Mouse (Mus musculus): Measurements from ENCODE around the gene Kcnq1. TPM values are rescaled to one million over a fixed set of nuclear protein-coding genes. Genes with fewer than 3 reads are reported as not detected.

The Kcnq1 gene
- total and polyA plus RNA-seq, 3 experiments = 0.63 to 0.96 TPM; not detected in 1

DNA sequence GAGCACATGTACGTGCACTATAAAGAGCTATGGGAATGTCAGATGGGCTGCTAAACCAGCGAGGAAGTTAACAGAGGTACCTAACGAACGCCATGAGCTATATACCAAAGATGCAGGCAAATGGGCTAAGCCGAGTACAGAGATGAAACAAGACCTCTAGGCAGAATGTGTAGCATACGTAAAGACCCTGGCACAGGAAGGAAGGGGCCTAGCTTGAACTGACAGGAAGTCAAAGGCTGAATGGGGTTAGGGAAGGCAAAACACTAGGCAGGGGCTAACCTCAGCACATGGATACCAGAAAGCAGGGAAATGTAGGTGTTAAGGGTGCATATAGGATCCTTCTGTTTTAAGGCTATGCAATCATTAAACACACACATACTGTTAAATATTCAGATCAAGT is 298.1 kb downstream of the Kcnq1 start:
- no peak overlapping the region for H3K27ac ChIP-seq (ENCODE audit: control insufficient read depth, low read depth, low read length)
- TF ChIP-seq ELF1 (IDR thresholded peaks at IDR 0.05; ENCODE audit: low read depth, low read length) (no peak), MAFK (IDR thresholded peaks at IDR 0.05; ENCODE audit: borderline replicate concordance, low read depth, low read length) (no peak), CHD2 (IDR thresholded peaks at IDR 0.05; ENCODE audit: low read length) (no peak), SIN3A (IDR thresholded peaks at IDR 0.05; ENCODE audit: low read length) (no peak), POLR2AphosphoS2 (IDR thresholded peaks at IDR 0.05; ENCODE audit: low read length) (no peak), MAX (IDR thresholded peaks at IDR 0.05; ENCODE audit: low read length) (no peak), MXI1 (IDR thresholded peaks at IDR 0.05; ENCODE audit: low read depth, low read length) (no peak), SMC3 (IDR thresholded peaks at IDR 0.05; ENCODE audit: low read depth, low read length) (no peak), TBP (IDR thresholded peaks at IDR 0.05; ENCODE audit: low read depth, low read length) (no peak), USF2 (IDR thresholded peaks at IDR 0.05; ENCODE audit: borderline replicate concordance in 1 of 2, insufficient read depth in 1 of 2, low read depth in 1 of 2, low read length in 2 of 2) (no peak), ZC3H11A (IDR thresholded peaks at IDR 0.05; ENCODE audit: low read depth, low read length) (no peak), CHD1 (IDR thresholded peaks at IDR 0.05; ENCODE audit: low read depth, low read length) (no peak), KAT2A (conservative IDR thresholded peaks at IDR 0.05; ENCODE audit: low read depth, low read length) (no peak), E2F4 (IDR thresholded peaks at IDR 0.05; ENCODE audit: borderline replicate concordance, low read depth, low read length) (no peak), MEF2A (IDR thresholded peaks at IDR 0.05; ENCODE audit: extremely low read depth, insufficient replicate concordance, low read depth, low read length, poor library complexity, severe bottlenecking) (no peak), BHLHE40 (IDR thresholded peaks at IDR 0.05; ENCODE audit: borderline replicate concordance, low read depth, low read length) (no peak), CTCF (IDR thresholded peaks at IDR 0.05 in 2 of 3, conservative IDR thresholded peaks at IDR 0.05 in 1 of 3; ENCODE audit: control insufficient read depth in 1 of 3, insufficient read depth in 1 of 3, low read depth in 2 of 3, low read length in 3 of 3, poor library complexity in 1 of 3, severe bottlenecking in 1 of 3) (no peak)
- no peaks in the 10 kb centered on the region for H3K36me3 ChIP-seq (ENCODE audit: control insufficient read depth in 1 of 2, insufficient read depth in 2 of 2, low read length in 2 of 2)
- no peaks in the 10 kb centered on the region for H3K4me1 ChIP-seq (ENCODE audit: control insufficient read depth in 1 of 2, insufficient read depth in 2 of 2, low read length in 2 of 2)
- no peaks in the 10 kb centered on the region for H3K9me3 ChIP-seq (replicated peaks; ENCODE audit: insufficient read depth, low read length)
- peaks cover 4 to 8% of the 10 kb centered on the region in 2 experiments for H3K27me3 ChIP-seq (ENCODE audit: control insufficient read depth in 1 of 2, insufficient read depth in 2 of 2, low read length in 2 of 2)
- no peak overlapping the region for H3K9ac ChIP-seq (ENCODE audit: control insufficient read depth, low read depth, low read length, poor library complexity, severe bottlenecking)
- no peak overlapping the region for H3K4me3 ChIP-seq (ENCODE audit: control insufficient read depth in 1 of 2, insufficient read depth in 1 of 2, low read depth in 2 of 2, low read length in 2 of 2)
- H3K79me2 ChIP-seq (ENCODE audit: control insufficient read depth, insufficient read depth, low read length, poor library complexity) = no peaks in the 10 kb centered on the region
- no peak for DNase-seq (ENCODE audit: low read depth, low spot score)

DNA sequence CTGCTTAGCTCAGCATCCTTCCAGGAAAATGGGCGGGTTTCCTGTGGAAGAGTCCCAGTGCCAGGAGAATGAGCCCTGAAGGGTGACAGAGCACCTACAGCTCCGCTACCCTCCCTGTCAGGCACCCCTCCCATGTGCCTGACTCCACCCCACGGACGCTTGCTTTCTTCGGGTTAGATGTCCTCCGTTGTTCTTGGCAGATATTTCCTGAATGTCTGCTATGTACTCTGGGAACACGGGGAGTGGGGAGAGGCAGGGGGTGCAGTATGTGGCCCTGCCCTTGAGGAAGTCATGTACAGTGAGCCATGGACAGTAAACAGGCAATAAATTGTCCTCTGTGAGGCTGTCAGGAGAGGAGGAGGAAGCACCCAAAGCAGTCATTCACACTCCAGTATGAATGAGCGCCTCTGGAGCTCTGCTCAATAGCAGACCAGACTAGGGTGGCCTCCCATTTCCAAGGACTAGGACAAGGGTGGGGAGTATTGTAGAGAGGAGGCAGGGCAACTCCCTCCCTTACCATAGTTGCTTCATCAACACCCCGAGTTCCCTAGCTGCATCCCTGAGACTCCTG is 301.9 kb downstream of the Kcnq1 start:
- Histone ChIP-seq H3K4me1 (ENCODE audit: control insufficient read depth in 1 of 2, insufficient read depth in 2 of 2, low read length in 2 of 2) (no peaks in the 10 kb centered on the region), H3K36me3 (ENCODE audit: control insufficient read depth in 1 of 2, insufficient read depth in 2 of 2, low read length in 2 of 2) (no peaks in the 10 kb centered on the region), H3K9ac (ENCODE audit: control insufficient read depth, low read depth, low read length, poor library complexity, severe bottlenecking) (no peak overlapping the region), H3K9me3 (replicated peaks; ENCODE audit: insufficient read depth, low read length) (no peaks in the 10 kb centered on the region), H3K79me2 (ENCODE audit: control insufficient read depth, insufficient read depth, low read length, poor library complexity) (no peaks in the 10 kb centered on the region), H3K4me3 (ENCODE audit: control insufficient read depth in 1 of 2, insufficient read depth in 1 of 2, low read depth in 2 of 2, low read length in 2 of 2) (no peak overlapping the region), H3K27me3 (ENCODE audit: control insufficient read depth in 1 of 2, insufficient read depth in 2 of 2, low read length in 2 of 2) (peaks cover 4 to 8% of the 10 kb centered on the region in 2 experiments), H3K27ac (ENCODE audit: control insufficient read depth, low read depth, low read length) (no peak overlapping the region)
- TF ChIP-seq NELFE (IDR thresholded peaks at IDR 0.05; ENCODE audit: low read depth, low read length) (no peak), CTCF (IDR thresholded peaks at IDR 0.05 in 2 of 3, conservative IDR thresholded peaks at IDR 0.05 in 1 of 3; ENCODE audit: control insufficient read depth in 1 of 3, insufficient read depth in 1 of 3, low read depth in 2 of 3, low read length in 3 of 3, poor library complexity in 1 of 3, severe bottlenecking in 1 of 3) (no peak), E2F4 (IDR thresholded peaks at IDR 0.05; ENCODE audit: borderline replicate concordance, low read depth, low read length) (no peak), MYC (IDR thresholded peaks at IDR 0.05; ENCODE audit: low read depth, low read length) (no peak), NRF1 (IDR thresholded peaks at IDR 0.05; ENCODE audit: insufficient read depth, low read depth, low read length, poor library complexity, severe bottlenecking) (no peak)
- no peak for DNase-seq (ENCODE audit: low read depth, low spot score)

All from MEL (cell line).